Mouse (Mus musculus) adrenal gland, postnatal 25 days (tissue): ENCODE measurements around the gene Usp8. TPM values are rescaled to one million over a fixed set of nuclear protein-coding genes. Genes with fewer than 3 reads are reported as not detected.
A peak's percentile ranks its signal among the peaks of the same experiment; 100 is the strongest.

Experiments used
- DNase-seq: peaks from one replicate; pipeline ENCODE4 v3.0.0; 2021; ENCODE audit warnings: mixed read lengths
- long read RNA-seq: library from polyadenylated mRNA; stranded (forward); transcript quantifications from one replicate; pipeline ENCODE4 v2.0.0, GENCODE M21; 2021
- total RNA-seq: library from RNA; stranded (reverse); gene quantifications from 2 replicates; pipeline ENCODE4 v1.2.3, GENCODE M21; 2021

The Usp8 gene
- 80.1 and 81.6 TPM in 2 replicates for total RNA-seq
- long read RNA-seq, full-length matches to known transcripts: 48 of 78 reads
- long read RNA-seq, partial matches to known transcripts: 19 of 78 reads
- long read RNA-seq, other reads (novel, unspliced or antisense): 11 of 78 reads

DNA sequence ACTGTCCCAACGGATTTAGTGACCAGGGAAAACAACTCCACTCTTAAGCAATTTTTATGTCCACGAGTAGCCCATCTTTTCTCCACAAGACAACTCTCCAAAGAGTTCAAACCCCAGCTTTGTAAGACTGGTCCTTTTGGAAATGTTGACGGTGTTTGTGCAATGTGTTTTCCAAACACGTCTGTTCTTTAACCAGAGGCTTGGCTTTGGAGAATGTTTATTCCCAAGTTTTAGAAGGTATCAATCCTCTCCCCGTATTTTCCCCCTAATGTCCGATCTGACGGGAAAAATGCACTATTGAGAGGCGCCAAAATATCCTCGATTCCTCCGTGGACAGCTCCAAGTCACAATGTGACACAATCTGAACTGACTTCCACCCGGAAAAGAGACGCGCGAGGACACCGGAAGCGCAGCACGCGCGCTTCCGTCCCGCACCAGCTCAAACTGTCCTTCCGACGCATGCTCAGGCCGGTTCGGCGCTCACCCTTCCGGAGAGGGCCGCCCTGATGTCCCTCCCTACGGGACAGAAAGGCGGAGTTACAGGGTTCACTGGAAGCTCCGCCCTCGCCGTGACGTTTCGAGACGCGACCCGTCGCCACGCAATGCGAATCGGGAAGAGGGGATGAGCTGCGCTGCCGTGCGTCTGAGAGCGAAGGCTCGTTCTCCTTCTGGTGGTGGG is at the start of gene Usp8:
Gene Usp8, plus strand, starts transcription at position 570 of the 679 bp plus-strand sequence.
- DNase-seq: peak; percentile 97

DNA sequence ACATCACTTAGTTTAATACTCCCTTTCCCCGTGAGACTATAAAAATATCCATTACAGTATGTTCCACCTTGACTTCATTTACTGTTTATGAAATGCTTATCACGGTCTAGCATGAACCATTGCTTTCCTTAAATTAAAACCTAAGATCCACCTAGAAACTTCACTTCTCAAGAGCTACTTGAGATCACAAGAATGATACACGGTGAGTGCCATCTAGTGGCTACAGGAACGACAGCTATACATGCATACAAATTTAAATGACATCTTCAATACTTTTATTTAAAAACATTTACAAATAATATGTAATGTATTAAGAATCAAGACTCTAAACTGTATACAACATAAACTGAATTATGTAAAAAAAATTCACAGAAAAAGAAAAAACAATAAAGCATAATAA is 43.6 kb upstream of the Usp8 start:
- DNase-seq: no peak

DNA sequence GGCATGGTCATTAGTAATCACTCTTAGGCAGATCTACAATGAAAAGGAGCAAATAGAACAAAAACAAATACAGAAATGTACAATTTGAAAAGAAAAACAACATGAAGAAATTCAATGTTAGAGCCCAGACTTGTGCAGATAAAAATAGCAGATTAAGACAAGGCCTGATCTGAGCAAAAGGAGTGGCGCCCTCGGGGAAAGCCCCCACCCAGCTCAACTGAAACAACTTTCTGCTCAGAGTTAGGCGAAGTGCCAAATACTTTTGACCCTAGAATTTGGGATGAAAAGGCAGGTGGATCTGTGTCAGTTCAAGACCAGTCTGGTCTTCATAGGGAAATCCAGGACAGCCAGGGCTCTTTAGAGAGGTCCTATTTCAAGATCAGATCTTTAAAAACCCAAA is 41.1 kb upstream of the Usp8 start:
- DNase-seq: no peak

DNA sequence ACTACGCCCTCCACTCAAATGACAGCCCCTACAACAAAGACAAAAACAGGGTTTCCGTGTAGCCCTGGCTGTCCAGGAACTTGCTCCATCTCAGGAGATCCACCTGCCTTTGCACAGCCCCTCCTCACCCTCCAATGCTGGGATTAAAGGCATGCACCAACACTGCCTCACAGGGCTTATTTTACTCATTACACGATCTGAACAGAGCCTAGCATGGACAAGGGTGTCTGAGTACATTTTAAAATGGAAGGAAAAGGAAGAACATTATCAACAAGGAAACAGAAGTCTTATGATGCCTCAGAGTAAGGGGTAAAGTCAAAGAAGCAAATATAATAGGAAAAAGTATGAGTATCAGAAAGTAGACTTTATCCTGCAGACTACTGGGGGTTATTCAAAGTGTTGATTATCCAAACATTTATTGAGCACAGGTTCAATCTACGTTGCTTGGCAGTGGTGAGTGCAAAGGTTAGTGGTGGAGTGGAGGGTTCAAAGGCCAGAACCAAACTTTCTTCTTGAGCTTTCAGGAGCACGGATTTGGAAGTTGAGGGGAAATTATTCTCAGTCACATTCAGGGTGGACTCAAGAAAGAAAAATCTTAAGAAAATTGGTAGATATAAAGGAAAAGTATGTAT is 38.4 kb upstream of the Usp8 start:
- no peak for DNase-seq

DNA sequence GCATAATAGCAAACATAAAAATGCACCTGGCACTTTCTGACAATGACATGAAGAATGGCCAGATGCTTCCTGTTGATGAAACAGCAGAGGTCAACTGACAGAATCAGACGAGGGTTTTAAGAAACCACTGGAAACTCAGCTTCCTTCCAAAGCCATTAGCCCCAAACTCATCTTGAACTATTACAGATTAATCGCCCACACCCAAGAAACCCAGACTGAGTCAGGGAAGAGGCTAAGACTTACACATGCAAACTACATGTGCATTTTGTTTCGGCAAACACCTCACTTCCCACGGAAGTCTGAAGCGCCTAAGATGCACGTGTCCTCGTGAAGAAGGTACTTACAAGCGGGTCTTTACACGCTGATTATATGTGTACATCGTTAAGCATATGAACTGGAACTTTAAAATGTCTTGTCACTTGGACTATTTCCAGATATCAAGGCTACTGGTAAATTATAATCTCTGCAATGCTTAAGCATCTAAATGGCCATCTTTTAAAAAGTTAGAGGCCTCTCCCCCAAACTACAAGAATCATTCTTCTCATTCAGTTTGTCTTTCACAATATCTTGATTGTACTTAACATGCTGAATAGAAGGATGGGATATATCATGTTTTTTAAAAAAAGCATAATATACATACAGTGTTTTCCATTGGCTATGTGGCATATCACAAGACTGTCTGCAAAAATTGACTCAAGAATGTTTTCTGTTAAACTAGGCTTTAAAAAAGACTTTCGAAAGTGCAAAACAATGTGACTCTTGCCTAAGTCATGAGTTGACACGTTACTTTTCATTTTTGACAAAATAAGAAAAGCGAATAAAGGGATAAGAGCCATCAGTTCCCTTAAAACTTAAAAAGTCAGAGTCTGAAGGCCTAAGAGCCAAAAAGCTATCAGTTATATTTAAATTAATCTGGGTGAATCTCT is 33.5 kb upstream of the Usp8 start:
- no peak for DNase-seq

DNA sequence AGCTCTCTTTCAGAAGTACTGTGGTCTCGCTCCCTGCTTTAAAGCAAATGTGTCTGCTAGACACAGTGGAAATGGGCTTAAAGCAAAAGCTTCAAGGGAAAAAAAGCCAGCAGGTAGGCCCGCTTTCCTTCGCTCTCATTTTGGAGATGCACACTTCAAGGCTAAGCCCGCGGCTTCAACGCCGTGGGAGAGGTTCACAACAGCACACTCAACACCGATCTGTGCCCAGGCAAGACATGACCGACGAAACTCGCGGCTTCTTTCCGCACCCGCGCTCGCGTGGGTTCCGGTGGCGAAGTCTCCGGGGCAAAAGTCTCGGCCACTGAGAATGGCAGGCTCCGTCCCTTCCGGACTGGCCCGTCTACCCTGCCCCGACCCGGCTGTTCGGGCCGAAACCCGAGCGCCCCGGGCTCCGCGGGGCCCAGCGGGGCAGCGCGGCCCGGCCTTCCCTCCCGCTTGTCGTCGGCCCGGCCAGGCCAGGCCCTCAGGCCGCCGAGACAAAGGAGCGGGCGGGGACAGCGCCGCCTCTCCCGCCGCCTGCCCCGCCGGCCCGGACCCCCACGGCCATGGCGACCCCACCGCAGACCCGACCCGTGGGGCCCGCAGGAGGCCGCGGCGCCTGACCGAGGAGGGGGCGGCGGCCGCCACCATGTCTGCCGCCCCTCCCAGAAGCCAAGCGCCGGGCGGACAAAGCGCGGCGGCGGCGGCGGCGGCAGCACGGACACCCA is 32.5 kb upstream of the Usp8 start:
- peak; percentile 53 for DNase-seq

DNA sequence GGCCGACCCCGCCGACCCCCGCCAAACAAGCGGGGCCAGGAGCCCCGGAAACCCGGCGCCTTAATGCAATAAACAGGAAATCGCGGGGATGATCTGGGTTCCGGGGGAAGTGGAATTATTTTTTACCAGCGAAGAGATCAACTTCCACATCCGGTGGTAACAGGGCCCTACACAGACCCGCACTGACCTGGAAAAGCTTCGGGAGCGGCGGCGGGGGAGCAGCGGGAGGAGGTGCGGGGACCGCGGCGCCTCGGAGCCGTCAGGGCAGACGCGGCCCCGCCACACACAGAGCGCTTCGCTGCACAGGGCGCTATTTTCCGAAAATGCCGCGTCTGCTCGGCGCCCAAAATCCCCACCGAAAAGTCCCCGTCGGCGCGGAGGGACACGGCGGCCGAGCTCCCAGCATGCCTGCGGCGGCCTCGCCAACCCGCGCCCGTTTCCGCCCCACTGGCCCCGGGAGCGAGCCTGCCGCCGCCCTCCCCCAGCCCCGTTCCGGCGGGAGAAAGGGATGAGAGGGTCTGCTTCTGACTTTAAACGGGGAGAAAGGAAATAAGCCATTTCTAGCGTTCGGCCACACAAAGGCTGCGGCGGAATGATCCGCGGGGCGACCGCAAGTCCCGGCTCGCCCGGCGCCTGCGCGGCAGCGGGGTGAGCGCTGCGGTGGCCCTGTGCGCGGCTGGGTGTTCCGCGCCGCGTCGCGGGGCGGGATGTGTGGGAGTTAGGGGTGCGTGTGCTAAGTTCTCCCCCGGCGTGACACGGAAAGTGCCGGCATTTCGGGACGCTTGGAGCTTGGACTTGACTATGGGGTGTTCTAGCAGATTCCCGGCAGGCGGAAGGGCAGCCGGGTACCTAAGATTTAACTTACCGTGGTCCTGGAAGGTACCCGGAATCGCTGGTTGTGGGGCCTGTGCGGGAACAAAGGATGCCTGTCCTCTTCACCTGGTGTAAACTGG is 31.7 kb upstream of the Usp8 start:
- peak; percentile 84 for DNase-seq

DNA sequence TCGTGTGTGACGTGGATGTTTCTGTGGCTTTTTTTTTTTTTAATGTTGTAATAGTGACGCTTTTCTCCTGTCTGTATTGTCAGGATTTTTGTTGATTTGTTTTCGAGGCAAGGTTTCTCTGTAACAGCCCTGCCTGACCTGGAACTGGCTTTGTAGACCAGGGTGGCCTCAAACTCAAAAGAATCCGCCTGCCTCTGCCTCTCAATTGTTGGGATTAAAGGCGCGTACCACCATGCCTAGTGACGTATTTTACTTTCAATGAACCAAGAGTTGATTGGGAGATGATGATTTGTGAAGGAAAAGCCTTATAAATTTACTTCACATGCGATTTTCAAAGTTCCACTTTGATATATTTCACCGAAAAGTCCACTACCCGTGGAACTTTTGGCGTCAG is 31.0 kb upstream of the Usp8 start, which contains the start of gene Gabpb1:
Gene Gabpb1, minus strand, starts transcription at position 216 of the 394 bp plus-strand sequence.
- no peak for DNase-seq

DNA sequence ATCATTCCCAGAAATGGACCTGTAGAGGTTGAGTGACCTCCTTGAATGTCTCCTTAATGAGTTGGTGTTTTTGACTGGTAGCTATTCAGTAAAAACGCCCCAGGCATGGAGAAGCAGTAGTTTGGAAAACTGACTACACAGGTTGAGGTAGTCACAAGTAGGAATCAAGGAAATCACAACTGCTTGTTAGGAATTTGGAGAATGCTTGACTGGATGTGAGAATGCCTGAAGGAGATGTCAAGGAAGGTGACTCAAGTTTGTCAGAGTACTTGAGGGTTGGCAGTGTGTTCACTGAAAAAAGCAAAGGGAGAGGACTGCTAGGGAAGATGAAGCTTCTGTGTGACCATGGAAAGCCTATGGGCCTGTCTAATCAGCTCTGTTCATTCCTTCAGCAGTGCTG is 29.8 kb upstream of the Usp8 start:
- DNase-seq: no peak

DNA sequence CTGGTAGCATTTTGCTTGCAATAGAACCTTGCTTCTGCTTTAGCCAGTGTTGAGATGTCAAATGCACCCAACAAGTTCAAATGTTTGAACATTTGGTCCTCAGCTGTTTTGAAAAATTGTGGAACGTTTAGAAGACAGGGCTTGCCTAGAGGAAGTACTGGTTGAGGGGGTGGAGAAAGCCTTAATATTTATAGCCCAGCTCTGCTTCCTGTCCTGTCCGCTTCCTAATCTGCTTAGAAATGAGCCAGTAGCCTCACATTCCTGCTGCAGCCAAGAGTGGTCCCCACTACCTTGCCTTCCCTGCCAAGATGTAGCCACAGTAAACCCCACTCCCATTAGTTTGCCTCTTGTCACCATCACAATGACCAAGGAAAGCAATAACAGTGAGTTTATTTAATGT is 24.8 kb upstream of the Usp8 start:
- DNase-seq: no peak

DNA sequence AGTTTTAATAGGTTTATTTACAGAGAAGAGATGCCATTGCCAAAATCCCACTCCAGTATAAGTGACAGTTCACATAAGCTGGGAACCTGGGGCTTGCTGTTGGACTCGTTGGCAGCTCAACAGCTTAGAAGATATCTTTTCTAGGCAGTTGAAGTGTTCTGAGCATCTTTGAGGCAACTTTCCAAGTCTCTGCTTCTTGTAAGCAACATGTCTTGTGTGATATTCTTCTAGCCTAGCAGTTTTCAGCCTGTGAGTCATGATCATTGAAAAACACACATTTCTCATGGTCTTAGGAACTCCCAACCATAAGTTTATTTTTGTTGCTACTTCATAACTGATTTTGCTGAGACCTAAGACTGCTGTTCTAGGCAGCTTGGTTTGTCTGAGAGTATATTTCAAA is 24.2 kb upstream of the Usp8 start:
- no peak for DNase-seq

DNA sequence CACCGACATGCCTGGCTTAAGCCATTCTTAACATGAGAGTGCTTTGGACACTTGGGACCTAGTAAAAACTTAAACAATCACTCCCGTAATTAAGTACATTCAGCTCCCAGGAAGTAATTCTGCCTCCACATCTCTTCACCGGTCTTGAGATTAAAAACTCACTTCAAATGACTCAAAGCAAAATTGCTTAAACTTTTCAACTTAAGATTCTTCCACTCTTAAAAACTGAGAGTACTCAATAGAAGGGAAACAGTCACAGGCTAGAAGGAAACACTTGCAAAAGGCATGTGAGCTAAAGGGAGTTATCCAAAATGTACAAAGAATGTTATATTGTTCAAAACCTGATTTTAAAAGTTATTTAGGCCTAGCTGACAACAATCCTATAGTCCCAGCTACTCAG is 15.8 kb upstream of the Usp8 start:
- no peak for DNase-seq

DNA sequence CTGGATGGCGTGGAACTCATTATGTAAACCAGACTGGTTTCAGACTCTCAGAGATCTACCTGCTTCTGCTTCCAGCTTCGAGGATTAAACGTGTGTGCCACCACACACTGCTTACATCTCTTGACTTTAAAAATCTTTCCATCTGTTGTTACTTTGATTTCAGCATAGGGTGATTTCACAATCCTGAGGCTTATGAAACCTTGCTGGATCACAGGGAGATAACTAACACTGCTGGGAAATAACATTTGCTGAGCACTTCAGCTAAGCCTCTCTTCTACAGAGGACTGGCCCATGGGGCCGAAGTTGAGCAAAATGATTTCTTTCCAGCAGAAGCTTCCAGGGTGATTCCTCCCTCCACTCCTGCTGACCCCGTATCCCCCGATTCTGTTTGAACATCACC is 11.8 kb upstream of the Usp8 start:
- no peak for DNase-seq

DNA sequence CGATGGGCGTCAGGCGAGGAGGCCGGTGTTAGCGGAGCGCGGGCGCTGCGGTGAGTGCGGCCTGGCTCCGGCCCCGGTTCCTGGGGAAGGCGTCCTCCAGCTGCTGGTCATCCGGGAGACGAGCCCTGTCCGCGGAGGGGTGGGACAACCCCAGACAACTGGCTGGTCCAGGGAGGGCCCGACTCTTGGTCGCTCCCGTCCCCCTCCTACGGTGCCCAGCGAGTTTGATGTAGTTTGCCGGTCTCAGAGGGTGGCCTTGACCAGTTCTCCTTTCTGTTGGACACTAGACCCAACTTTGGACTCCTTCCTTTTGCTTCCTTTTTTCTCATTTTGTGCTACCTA is 281 bp downstream of the Usp8 start:
- DNase-seq: no peak

DNA sequence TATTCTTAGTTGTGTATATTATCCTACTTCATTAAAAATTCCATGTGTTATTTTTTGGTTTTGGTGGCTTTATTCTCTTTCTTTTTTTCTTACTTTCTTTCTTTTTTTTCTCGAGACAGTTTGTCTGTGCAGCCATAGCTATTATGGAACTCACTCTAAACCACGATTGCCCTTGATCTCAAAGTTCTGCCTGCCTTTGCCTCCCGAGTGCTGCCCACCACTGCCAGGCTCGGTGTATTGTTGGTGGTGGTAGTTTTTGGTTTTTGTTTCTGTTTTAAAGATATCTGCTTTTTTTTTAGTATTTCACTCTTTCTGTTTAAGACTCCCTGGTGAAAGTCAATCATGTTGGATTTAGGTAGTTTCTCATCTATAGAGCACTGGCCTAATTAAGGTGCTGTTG is 1.2 kb downstream of the Usp8 start:
- DNase-seq: no peak

DNA sequence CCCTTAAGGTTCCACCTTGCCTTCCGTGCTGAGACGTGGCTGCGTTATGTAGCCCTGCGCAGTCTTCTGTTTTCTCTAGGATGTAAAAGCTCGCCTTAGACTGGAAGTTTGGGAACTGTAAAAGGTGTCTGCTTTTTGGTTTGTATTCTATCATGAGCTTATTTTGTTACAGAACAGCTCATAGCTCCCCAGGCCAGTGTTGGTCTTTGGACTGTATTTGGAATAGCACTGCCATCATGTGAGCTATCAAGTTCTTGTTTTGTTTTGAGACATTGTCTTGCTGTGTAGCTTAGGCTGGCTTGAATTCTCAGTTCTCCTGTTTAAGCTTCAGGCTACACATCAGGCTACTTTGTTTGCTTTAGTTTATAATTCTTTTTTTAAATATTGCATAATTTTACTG is 5.4 kb downstream of the Usp8 start:
- no peak for DNase-seq

DNA sequence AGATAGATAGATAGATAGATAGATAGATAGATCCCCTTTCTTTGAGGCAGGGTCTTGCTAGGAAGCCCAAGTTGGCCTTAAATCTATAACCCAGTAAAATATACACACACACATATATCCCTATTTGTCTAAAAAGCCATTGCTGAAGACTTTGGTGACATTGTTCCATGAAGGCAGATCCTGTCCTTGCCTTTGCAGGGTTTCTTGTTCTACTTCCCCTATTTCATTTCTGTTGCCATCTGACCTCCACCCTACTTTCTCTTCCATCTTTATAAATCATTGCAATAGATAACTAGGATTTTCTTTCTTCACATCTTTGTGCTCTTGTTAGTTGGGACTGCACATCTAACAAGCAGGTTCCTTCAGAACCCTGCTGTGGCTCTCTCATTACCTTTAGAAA is 5.8 kb downstream of the Usp8 start:
- DNase-seq: no peak

DNA sequence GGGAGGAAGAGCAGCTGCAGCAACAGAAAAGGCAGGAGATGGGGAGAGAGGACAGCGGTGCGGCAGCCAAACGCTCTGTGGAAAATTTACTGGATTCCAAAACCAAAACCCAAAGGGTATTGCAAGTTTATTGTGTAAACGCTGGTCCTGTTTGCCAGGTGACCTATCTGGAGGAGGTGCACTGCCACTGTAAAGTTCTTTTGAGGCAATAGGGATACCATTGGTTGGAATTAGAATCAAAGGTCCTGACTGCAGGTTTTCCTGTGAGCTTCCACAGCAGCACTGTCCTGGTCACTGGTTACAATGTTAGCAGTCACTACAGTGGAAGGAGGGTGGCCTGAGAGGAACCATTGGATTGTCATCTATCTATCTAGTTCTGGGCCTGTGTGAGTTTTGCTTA is 22.1 kb downstream of the Usp8 start:
- DNase-seq: no peak

DNA sequence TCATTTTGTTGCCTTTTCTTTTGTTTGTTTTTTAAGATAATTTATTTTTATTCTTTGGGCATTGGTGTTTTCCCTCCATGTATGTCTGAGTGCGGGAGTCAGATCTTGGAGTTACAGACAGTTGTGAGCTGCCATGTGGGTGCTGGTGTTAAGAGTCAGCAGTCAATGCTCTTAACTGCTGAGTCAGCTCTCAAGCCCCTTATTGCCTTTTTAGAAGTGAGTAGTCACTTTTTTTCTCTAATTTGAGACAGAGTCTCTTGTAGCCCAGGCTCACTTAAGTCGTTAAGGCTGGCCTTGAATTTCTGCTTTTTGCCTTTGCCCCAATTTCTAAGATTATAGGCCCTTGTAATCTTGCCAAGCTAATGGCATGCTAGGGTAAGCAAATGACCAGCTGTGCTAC is 23.4 kb downstream of the Usp8 start:
- DNase-seq: no peak

DNA sequence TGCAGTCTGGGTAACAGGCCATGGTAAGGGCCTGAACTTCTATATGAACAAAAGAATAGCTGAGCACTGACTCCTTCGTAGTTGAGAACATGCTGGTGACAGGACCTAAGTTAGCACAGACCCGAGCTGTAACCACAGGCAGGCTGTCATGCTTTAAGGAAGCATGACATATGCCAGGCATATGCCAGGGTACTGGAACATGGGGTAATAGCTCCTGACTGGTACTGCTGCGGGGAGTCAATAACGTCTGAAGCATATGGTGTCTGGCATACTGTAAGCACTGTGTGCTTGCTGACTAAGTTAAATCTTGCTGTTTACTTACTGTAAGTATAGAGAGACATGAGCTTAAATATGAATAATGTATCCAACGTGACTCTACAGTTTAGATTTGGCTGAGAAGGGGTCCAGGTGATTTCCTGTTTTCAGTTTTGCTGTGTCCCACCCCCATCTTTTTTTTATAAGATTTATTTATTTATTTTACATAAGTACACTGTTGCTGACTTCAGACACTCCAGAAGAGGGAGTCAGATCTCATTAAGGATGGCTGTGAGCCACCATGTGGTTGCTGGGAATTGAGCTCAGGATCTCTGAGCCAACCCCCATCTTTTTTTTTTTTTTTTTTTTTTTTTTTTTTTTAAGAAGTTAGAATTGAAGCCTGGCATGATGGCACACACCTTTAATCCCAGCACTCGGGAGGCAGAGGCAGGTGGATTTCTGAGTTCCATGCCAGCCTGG is 28.4 kb downstream of the Usp8 start:
- no peak for DNase-seq
